Mouse (Mus musculus) liver, adult 2 months (tissue): Measurements from ENCODE around the gene Cacna1c.

Experiments used
- CTCF ChIP-seq: fragments of 200-500 bp; IDR thresholded peaks from 2 replicates; pipeline ENCODE4 v1.5.1; 2011; ENCODE audit warnings: low read depth, low read length, control low read depth
- POLR2A ChIP-seq: fragments of 200-500 bp; IDR thresholded peaks from 2 replicates; pipeline ENCODE4 v1.6.1; 2011; ENCODE audit warnings: low read length, control low read depth; ENCODE audit not compliant: insufficient read depth; ENCODE audit errors: extremely low read depth

DNA sequence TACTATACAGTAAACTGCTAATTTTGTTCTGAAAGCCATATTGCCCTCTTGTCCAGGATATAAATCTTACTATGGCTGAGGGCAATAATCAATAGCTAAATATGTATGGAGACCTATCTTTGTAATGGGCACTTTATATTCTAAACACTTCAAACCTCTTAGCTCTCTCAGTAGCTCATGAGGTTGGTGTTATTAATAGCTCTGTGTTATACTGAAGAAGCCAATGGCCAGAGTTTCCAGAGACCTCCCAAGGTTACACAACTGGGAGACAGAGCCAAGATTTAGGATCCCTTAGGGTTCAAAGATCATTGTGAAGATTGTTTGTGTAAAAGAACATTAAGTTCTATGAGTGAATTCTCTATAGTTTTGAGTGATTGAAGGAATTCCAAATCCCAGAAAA lies 30.5 kb downstream of the Cacna1c start:
- TF ChIP-seq CTCF (no peak), POLR2A (no peak)
